Mouse (Mus musculus) cerebral cortex, adult 2 months (tissue): Measurements from ENCODE around the gene Mrps6.

Experiments
- WGBS: fragments of 180-500 bp; shearing (Covaris S2); methylation state at CpG from one replicate; pipeline ENCODE4 v1.1.7; 2018; 5-methylcytosine and 5-hydroxymethylcytosine counted together

Mrps6 gene

DNA sequence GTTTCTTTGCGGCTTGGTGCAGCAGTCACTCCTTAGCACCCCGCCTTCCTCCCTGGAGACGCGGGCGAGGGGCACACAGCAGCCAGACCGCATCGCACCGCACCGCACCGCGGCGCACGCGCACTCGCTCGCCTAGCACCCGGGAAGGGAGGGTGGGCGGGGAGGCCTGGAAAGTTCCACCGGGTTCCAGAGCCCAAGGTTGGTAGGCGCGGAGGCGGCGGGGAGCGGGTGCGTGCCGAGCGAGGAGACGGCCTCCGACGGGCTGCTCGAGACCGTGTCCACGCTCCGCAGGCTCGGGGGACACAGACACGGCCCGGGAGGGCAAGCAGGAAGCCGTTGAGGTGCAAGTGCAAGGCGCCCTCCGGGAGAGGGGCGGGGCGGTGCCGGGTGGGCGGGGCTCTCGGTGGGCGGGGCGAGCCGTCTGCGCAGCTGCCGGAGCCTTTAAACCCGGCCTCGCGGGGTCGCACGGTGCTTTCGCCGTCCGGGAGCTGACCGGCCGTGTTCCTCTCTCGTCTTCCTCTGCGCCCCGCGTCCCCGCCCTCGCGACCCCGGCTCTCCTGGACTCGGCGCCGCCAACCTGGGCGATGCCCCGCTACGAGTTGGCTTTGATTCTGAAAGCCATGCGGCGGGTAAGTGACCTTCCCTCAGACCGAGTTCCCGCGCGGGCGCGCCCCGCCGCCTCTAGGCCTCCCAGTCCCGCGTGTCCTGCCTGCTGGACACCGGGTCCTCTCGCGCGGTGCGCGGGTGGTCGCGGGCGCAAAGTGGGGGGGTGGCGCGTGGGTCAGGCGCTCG lies at the start of gene Mrps6, which contains the start of the genes Gm49711 and Slc5a3:
Gene Mrps6, plus strand, starts transcription at position 419 of the 792 bp plus-strand sequence.
Gene Gm49711, plus strand, starts transcription at position 465 of the 792 bp plus-strand sequence.
Gene Slc5a3, plus strand, starts transcription at position 471 of the 792 bp plus-strand sequence.
- under 1% methylated on average over 98 of the region's 99 CpGs for WGBS

DNA sequence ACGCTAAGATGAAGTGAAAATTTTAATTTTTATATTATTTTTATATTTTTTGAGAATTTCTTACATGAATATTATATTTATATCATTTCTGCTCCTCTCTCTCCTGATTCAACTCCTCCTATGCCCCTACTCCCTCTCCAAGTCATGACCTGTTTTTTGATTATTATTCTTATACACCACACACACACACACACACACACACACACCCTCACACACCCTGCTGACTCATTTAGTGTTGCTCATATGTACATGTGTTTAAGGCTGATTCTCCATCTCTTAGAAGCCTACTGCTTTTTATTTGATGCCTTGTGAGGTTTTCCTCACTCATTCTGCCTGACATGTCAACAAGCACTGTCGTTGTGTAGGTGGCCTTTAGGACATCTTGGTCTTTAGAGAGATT lies 48.5 kb upstream of the Mrps6 start:
- WGBS: 92% methylated on average over 2 of the region's 2 CpGs

GRCm38 (mm10) chr16:92016792-92017191 lies 41.3 kb upstream of the Mrps6 start:
- 89% methylated on average over 8 of the region's 8 CpGs for WGBS

- WGBS: 7% methylated on average over 26 of the region's 26 CpGs
These were observed 38.6 kb upstream of the Mrps6 start for GRCm38 (mm10) chr16:92019141-92020118.

DNA sequence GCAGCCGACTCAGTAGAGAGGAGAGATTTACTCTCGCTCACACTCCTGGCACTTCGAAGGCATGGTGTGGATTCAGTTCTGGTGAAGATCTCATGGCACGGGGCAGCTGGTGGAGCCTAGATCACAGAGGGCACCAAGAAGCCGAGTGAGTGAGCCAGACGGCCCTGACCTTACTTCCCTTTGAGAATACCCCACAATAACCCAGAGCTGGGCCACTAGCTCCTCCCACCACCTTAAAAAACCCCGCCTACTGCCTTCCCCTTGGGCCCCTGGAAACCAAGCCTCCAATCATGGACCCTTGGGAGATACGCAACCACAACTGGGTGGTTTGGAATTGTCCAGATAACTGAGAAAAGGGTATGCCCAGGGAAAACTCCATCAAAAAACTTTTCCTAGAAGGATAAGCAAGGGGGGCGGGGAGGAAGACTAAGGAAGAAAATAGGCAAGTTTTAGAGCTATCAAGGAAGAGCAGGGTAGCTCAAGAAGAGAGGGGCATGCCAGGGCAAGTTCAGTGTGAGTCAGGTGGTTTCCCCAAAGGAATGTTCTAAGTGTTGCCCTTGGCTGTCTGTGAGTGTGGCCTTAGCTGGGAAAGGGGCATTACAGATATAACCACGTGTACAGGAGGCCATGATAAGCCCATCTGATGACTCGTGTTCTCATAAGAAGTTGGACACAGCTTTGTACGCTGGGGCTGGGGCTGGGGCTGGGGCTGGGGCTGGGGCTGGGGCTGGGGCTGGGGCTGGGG lies 36.2 kb upstream of the Mrps6 start:
- WGBS: 90% methylated on average over 12 of the region's 12 CpGs

- 71% methylated on average over 20 of the region's 20 CpGs for WGBS
These were observed 35.4 kb upstream of the Mrps6 start for GRCm38 (mm10) chr16:92022494-92023283.

DNA sequence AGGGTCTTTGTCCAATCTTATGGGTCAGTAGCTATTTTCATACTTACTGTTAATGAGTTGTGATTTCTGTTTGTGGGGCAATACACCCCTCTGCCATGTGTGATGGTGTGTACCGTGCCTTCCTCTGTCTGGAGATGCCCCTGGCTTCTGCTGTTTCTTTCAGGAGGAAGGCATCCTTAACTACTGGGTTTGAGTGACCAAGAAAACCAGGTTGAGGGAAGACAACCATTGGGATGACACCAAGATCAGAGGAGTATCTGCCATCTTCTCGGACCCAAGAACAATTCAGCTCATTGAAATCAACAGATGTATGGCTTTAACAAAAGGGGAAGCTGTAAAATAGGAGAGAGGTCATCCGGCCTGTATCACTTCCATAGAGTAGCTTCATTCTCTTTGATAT lies 24.8 kb upstream of the Mrps6 start:
- WGBS: 94% methylated on average over 3 of the region's 3 CpGs

DNA sequence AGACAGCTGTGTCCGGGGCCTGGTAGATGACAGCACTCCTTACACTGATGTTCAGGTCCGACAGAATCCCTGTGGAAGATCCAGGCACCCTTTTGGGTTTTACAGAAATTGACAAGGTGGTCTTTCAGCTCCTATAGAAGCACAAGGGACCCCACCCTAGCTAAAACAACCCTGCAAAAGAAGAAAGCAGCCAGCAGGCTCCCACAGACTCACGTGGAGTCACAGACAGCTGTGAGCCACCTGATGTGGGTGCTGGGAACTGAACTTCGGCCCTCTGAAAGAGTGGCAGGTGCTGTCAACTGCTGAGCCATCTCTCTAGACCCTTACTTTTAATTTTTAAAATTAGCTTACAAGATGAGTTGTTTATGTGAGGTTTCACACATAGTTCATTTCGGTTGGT lies 23.4 kb upstream of the Mrps6 start:
- 83% methylated on average over 5 of the region's 5 CpGs for WGBS

DNA sequence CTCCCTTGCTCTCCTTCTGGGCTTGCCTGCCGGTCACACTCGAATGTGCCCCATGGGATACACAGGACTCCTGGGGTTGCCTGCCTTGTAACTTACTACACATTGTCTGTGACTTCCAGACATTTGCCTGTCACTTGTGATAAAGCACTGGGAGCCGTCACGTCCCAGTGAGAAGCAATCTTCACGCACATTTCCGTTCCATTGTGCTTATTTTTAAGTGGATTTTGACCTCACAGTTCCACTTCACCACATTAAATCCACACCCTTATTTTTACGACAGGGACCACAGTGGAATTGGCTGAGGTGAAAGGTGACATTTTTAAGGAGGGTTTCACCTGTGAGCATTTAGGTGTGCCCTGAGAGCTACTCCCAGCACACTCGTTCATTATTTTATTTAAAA lies 21.4 kb upstream of the Mrps6 start:
- 86% methylated on average over 8 of the region's 8 CpGs for WGBS

DNA sequence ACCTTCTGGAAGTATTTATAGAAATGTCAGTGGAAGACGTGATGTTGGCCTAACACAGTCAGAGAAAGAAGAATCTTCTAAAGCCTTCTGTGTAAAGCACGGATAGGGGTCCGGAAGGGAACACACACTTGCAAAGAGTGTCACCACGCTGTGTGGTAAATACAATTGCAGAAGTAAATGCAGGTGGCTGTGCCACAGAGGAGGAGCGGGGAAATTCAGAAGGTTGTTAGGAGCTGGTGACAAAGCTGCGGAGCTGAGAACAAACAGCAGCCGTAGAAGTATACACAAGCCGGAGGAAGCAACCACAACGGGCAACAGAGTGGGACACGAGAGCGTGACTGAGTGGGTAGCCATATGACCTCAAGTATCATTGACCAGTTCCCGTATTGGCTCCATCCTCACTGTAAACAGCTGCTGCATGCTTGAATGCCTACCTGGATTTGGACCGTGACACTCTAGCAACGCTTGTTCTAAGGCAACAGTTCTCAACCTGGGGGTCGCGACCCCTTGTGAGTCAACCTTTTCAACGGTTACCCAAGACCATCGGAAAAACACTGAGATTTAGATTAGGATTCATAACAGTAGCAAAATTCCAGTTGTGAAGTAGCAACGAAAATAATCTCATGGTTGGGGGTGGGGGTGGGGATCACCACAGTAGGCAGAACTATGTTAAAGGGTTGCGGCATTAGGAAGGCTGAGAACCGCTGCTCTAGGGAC lies 20.0 kb upstream of the Mrps6 start:
- WGBS: 91% methylated on average over 21 of the region's 21 CpGs

DNA sequence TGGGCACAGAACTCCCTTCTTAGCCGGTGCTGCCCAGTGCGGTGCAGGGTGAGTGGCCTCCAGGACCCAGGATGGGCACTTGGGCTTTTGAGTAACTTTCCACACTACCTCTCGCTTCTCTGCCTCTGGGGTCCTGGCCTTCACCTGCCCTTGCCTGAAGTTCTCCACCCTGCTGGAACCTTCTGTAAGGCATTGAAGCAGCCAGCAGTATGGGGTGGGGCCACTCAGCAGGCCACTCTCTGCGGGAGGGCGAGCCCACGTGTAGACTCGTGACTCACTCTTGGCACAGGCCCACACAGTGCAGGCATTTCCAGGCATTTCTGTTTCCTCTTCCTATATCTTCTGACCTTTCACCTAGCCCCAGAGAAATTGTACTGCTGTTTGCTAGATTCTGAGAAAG lies 18.6 kb upstream of the Mrps6 start:
- WGBS: 71% methylated on average over 7 of the region's 7 CpGs

- 96% methylated on average over 11 of the region's 11 CpGs for WGBS
These were observed 18.1 kb upstream of the Mrps6 start for GRCm38 (mm10) chr16:92039966-92040365.

DNA sequence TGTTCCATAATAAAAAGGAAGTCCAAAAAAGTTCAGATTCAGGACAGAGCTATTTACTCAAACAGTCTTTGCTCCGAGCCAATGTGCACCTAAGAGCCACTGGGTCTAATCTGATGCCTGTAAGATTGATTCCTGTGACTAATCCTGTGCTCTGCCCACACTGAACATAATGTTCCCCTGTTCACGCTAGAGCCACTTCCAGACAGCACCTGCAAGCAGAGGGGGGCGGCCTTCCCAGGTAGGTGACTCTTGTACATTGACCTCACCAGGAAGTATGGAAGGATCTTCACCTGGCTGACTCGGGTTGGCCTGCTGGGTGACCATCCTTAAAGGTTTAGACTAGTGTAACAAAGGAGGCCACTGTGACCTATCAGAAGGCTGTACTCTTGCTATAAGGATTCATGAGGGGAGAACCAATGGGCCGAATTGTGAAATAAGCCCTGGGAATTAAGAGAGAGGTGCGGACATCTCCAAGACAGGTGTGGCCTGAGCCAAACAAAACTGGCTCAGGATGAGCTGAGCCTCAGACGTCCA lies 6.2 kb upstream of the Mrps6 start:
- WGBS: 86% methylated on average over 7 of the region's 7 CpGs

GRCm38 (mm10) chr16:92052569-92052968 lies 5.5 kb upstream of the Mrps6 start:
- WGBS: 85% methylated on average over 10 of the region's 10 CpGs

DNA sequence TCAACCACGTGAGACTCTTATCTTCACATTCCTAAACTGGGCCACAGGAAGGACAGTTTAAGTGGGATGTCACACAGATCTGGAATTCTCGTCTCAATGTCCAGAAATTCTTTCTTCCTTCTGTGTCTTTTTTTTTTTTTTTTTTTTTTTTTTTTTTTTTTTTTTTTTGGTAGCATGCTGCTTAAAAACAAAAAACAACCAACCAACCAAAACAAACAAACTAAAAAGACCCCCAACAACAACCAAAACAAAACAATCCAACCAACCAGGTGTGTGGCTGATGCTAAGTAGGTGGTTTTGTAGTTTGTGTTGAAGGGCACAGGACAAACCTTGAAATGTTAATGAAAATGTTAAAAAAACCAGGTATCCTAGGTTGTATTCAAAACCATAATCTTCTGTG lies 1.4 kb upstream of the Mrps6 start:
- WGBS: 59% methylated on average over 2 of the region's 2 CpGs

GRCm38 (mm10) chr16:92057456-92057851 lies 616 bp upstream of the Mrps6 start:
- 3% methylated on average over 11 of the region's 11 CpGs for WGBS

GRCm38 (mm10) chr16:92058644-92059620 lies 862 bp downstream of the Mrps6 start:
- WGBS: 3% methylated on average over 58 of the region's 63 CpGs

- WGBS: 54% methylated on average over 3 of the region's 3 CpGs
These were observed 2.1 kb downstream of the Mrps6 start for GRCm38 (mm10) chr16:92060213-92060612.

- WGBS: 93% methylated on average over 7 of the region's 7 CpGs
These were observed 3.5 kb downstream of the Mrps6 start for GRCm38 (mm10) chr16:92061586-92061985.
